Mouse (Mus musculus): ENCODE measurements around the gene Cdca4.
A peak's percentile ranks its signal among the peaks of the same experiment; 100 is the strongest.

The Cdca4 gene

DNA sequence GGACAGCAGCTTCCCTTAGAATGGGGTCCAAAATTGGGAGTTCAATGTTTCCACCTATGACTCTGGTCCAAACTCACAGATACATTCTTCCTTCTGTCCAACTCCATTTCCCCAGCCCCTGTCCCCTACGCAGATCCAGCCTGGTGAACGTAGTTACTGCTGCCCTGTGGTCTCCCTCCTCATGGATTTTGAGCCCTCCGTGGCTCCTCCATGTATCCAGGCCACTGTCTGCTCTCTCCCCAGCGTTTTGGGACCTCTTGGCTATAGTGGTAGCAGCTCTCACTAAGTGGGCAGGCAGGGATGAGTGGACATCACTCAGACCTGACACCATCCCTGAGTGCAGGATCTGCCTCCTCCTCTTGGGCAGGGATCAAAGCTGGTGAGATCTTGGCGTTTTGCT is 30.5 kb downstream of the Cdca4 start:
- DNase-seq: no peak

DNA sequence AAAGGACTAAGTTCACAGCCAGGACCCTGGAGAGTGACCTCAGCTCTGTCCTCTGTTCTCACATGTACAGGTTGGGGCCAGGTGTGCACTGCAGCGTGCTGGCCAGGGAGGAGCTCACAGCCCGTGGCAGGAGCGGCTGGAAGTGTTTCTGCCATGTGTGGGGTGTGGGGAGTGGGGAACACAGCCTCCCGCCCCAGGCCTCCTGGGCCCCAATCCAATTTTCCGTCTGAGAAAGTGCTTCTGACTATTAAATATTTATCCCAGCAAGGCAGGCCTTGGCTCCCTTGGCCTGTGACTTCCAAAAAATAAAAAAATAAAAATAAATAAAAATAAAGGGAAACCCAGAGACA is 30.9 kb downstream of the Cdca4 start:
- DNase-seq: no peak

DNA sequence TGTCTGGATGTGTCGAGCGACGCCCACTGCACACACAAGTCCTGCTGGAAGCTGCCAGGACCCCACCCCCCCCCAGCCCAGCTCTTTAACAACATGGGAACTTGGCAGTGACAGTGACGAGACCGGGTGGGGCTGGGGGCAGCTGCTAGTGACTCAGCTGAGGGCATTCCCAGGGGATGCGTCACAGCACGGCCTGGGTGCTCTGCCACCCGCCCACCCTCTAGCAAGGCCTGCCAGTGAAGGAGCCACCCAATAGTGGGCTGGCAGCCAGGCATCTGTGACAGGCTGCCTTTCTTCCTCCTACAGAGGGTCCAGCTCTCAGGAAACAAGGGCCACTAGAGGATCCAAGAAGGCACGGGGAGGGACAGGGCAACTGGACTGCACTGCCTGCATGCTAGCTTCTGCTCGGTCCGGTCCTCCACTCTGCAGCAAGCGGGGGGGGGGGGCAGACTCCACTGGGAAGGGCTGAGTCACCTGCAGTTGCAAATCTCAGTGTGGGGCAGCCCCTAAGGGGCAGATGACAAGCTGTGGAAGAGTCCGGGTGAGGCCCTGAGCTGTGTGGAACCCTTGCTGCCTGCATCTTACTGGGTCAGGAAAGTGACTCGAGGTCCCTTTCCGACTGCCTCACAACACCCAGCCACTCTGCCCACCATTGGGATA is 31.4 kb downstream of the Cdca4 start:
- peak; percentile 75 for DNase-seq

DNA sequence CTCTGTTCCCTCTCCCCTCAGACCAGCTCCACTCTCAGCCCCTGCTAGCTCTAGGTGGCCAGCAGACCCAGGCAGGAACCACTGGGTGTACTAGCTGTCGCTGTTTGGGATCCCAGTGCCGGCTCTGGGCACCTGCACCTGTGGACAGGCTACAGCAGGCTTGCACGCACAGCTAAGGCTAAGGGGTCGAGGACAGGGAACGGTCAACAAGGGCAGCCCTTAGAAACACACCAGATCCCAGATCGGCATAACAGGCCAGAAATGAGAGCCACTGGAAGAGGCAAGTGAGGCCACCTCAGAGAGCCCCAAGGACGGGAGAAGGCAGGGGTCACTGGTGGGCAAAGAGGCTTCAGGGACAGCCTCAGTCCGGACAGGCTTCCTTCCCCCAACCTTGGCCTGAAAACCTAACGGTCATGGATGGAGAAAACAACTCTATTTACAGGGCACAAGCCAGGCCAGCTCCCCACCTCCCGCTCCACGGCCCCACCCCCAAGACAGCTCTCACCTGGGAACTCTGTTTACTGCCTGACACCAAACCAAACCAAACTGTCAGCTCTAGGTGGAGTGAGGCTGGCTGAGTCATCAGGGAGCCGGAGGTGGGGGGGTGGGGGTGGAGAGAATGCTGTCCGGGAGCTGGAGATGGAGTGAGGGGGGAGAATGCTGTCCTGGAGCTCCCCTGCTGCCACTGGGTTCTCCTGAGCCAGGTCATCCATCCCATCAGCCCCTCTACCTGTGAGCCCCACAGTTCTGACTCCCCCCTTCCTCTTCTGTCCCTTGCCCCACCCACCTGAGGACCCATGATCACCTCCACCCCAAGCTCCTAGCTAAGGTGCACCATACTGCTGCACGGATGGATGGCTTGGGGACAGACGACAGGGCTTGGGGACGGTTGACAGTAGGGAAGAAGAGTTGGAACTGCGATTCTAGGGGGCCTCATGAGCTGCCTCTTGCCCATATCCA is 32.4 kb downstream of the Cdca4 start:
- no peak for DNase-seq

DNA sequence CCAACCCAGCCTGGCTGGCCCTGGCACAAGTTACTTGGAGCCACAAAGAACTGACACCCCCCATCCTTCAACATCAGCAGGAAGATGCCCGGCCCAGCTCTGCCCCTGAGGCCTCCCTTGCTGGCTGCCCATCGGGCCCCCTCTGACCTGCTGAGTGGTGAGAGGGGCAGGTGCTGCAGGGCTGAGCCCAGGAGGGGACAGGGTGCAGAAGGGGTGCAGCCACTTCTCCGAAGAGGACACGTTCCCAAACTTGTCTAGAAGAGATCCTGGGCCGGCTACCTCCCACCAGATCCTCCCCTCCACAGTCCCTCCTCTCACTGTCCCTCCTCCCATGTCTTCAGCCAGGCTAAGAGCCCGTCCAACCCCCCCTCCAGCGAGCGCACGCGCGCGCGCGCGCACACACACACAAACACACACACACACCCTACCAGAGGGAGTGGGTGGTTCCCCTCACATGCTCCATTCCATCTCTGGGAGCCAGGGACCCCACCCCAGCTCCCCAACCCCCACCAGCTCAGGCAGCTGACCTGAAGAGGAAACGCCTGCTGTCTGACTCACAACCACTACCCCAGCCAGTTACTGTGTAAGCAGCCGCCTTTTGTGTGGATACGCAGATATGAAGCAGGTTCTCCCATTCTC is 33.6 kb downstream of the Cdca4 start:
- DNase-seq: no peak

DNA sequence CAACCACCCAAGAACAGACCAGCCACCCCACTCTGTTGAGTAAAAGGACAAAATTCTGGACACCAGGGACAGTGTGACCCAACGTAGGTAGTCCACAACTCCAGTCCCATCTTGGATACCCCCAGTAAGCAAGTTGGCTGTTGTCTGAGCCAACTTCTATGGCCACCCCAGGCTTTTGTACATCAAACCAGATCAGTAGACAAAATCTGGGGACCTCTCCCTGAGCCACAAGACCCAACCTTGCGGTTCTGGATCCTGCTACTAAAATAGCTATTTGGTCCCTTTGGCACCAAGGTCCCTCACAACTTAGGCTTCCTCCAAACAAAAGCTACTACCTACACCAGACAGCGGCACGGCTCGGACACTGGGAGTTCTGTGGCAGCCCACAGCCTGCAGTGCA is 34.2 kb downstream of the Cdca4 start:
- no peak for DNase-seq

DNA sequence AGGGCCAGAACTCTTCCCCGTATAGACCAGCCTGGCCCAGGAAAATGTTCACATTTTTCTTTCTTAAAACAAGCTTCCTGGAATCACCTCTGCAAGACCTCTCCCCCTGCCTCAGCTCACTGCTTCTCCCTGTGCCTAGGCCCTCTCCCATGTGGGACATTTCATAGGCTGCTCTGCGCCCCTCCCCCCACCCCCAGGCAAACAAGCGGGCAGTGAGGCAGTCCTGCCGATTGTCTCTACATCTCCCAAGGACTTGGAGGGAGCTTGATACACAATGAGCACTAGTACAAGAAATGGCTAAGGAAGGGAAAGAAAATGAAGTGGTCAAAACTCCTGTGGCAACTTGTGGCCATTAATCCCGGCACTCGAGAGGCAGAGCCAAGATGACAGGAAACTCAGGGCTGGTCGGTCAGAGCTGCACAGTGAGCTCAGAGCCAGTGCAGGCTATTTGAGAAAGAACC is 34.8 kb downstream of the Cdca4 start:
- no peak for DNase-seq

DNA sequence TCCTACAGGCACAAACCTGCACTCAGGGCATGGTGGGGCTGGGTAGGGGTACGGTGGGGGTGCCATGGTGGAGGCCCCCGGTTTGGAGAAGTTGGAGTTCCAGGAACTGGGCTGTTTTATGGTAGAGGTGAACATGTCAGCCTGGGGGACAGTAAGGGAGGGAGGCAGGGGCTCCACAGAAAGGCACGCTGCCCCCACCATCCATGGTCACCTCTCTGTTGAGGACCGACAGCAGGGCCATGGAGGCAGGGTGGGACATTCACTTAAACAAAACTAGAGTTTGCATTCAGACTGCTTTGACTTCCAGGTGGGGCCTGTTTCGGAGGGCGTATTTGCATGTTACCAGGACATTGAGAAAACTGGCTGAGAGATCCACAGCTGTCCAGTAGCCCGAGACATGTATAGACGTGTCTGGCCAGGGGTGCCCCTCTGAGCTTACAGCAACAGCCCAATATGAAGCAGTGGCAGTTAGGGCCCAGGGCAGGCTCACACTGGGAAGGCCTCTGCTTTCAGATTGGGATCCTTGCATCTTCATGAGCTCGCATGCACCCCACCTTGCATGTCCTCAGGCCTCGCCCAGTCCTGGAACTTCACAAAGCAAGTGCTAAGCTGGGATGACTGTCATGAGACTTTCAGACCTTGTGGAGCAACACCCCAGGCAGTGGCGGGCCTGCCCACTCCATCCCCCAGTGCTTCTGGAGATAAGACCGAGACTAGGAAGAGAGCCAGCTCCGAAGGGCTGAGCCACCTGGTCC is 35.4 kb downstream of the Cdca4 start:
- no peak for DNase-seq

DNA sequence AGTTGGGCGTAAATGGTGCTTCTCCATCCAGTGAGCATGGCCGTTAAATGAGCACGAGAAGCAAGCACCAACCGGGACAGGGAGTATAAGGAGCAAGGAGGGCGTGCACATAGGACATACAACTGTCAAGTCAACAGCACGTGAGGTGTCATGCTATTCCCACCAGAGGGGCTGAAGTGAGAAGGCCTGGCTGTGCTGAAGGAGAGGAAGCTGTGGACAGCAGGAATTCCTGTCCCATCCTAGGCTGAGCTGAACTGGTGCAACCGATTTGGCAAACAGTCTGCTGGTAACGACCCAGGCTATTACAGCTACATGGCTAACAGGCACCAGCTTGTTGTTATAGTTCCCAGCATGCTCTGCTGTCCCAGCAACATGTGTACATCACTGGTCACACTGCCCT is 38.2 kb downstream of the Cdca4 start:
- DNase-seq: no peak

DNA sequence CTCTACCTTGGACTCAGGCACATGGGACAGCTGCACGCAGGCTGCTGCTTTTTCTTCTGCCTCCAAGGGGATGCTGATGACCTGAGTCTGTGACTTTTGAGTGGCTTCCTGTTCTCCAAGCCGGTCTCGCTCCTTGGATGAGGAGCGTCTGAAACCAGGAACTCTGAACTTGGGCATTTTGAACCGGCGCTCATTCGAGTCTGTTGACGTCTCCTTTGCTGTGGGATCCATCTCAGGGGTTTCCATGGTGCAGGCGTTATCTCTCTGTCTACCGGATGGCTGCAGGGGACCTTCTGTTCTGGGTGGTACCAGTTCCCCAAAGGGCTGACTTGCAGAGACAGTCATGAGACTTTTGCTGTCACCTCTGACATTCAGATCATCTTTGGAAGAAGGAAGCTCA is 54.7 kb downstream of the Cdca4 start:
- DNase-seq: no peak

DNA sequence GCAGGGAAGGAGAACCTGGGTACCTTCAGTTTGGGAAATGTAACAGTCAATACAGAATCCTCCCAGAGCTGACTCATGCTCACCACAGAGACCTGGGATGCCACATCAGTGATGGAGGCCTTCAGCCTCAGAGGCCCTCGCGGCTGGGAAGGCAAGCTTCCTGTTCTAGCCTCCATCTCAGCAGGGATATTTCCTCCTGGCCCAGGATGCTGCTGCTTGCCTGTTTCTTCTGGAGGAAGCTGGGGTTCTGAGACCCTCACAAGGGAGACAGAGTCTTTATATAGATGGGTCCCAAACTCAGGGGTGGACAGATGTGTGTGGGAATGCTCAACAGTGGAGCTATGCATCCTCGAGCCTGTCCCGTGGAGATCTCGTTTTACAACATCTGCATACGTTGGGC is 55.2 kb downstream of the Cdca4 start:
- no peak for DNase-seq

DNA sequence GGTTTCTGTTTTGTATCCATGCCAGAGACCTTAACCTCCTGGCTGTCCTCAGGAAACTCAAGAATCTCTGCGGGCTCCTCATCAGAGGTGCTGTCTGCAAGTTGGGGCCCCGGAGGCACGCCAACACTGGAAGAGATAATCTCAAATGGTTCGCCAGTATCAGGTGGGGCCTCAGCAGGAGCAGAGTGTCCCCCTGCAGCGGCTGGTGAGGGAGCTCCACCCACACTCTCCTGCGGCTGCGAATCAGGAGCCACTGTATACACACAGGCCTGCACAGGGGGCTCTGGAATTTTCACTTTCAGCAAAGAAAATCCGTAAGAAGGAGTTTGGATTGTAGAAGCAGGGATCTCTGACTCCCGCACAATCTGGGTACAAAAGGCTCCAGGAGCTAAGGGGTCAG is 55.9 kb downstream of the Cdca4 start:
- DNase-seq: no peak

DNA sequence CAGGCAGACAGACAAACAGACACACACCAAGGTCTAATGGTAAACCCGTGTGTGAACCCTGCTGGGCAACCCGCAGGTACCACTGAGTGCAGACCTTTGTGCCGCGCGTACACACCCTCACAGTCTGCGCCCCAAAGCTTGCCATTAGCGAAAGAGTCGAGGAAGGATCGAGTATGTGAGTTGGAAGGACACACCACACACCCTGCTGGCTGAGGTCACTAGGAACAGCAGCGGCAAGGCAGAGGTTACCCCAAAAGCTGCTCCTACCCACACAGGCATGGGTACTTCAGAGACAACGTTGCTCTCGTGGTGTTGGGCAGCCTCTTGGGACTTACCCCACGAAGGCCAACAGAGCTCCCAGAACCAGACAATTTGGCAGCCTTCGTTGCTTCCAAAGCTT is 56.9 kb downstream of the Cdca4 start:
- no peak for DNase-seq

DNA sequence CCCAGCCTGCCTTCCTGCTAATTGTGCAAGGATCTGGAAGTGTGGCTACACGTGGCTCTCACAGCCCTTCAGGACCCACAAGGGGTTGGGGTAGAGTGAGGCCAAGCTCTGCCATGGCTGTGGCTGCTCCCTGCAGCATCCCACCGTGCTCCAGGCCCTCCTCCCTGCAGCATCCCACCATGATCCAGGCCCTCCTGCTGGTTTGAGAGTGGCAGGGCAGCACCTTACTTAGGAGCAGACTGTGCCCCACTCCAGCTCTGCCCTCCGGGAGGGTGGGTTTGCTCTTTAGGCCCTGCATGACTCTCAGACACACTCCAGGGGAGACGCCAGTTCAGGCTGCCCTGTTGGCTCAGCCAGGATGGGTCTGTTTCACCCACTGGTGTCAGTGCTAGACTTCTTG is 58.8 kb downstream of the Cdca4 start:
- DNase-seq: no peak

All from right cerebral cortex, adult 18-20 months (tissue).